Mouse (Mus musculus) liver, embryonic 14.5 days (tissue): ENCODE data around the gene Tbc1d10a. TPM values are rescaled to one million over a fixed set of nuclear protein-coding genes. Genes with fewer than 3 reads are reported as not detected.

Experiments
- ATAC-seq: fragments of 200-750 bp; cut with Nextera tagmentation; 2 replicates; pipeline ENCODE4 v1.8.0; 2017; ENCODE audit warnings: moderate number of reproducible peaks, mild to moderate bottlenecking, moderate library complexity; ENCODE audit not compliant: insufficient read depth
- DNase-seq, 3 experiments: peaks; one replicate each; pipeline ENCODE4 v3.0.0-alpha.2; 2012 to 2013; ENCODE audit warnings: low read depth in 3 of 3, low spot score in 3 of 3
- H3K27ac ChIP-seq: fragments of 300-500 bp; sonication (generic); 2 replicates; pipeline ENCODE4 v1.5.1; 2014; ENCODE audit warnings: moderate library complexity, mild to moderate bottlenecking, control low read depth, inconsistent platforms
- H3K27me3 ChIP-seq: fragments of 300-500 bp; sonication (generic); 2 replicates; pipeline ENCODE4 v1.6.1; 2014; ENCODE audit warnings: mild to moderate bottlenecking, low read length, moderate library complexity; ENCODE audit not compliant: control insufficient read depth, insufficient read depth
- H3K36me3 ChIP-seq: fragments of 300-500 bp; sonication (generic); replicated peaks from 2 replicates; pipeline ENCODE4 v1.6.1; 2014; ENCODE audit warnings: low read depth; ENCODE audit not compliant: control insufficient read depth, insufficient read depth
- H3K4me1 ChIP-seq, 2 experiments: fragments of 200-500 bp in 1 of 2; fragments of 300-500 bp in 1 of 2; sonication (generic) in 1 of 2; replicated peaks; 2 replicates each; pipeline ENCODE4 v1.6.1; 2012 to 2014; ENCODE audit warnings: antibody characterized with exemption in 1 of 2, inconsistent platforms in 1 of 2, low read length in 1 of 2; ENCODE audit not compliant: control insufficient read depth in 2 of 2, insufficient read depth in 2 of 2
- H3K4me2 ChIP-seq: fragments of 300-500 bp; sonication (generic); 2 replicates; pipeline ENCODE4 v1.6.1; 2014; ENCODE audit warnings: low read depth, mild to moderate bottlenecking, control low read depth, moderate library complexity
- H3K4me3 ChIP-seq, 2 experiments: fragments of 200-500 bp in 1 of 2; fragments of 300-500 bp in 1 of 2; sonication (generic) in 1 of 2; 2 replicates each; pipeline ENCODE4 v1.5.1; 2012 to 2014; ENCODE audit warnings: low read depth in 2 of 2, low read length in 2 of 2, mild to moderate bottlenecking in 2 of 2, control low read depth in 1 of 2, inconsistent platforms in 1 of 2, moderate library complexity in 1 of 2; ENCODE audit not compliant: insufficient read depth in 1 of 2
- H3K9ac ChIP-seq: fragments of 300-500 bp; sonication (generic); replicated peaks from 2 replicates; pipeline ENCODE4 v1.6.1; 2014; ENCODE audit warnings: mild to moderate bottlenecking, control low read depth, moderate library complexity
- H3K9me3 ChIP-seq: fragments of 300-500 bp; sonication (generic); 2 replicates; pipeline ENCODE4 v1.6.1; 2016; ENCODE audit warnings: low read length, mixed read lengths; ENCODE audit not compliant: control insufficient read depth
- CTCF ChIP-seq: IDR thresholded peaks from 2 replicates; pipeline ENCODE4 v1.5.1; 2016; ENCODE audit warnings: antibody characterized with exemption, low read depth, control low read depth
- EP300 ChIP-seq: IDR thresholded peaks from 2 replicates; pipeline ENCODE4 v1.6.1; 2016; ENCODE audit warnings: antibody characterized with exemption, low read depth
- WGBS: fragments of 180-500 bp; shearing (Covaris S2); extraction: QIAGEN DNeasy Blood & Tissue Kit; methylation state at CpG from one replicate; pipeline ENCODE4 v1.1.7; 2014; ENCODE audit not compliant: insufficient replicate concordance; 5-methylcytosine and 5-hydroxymethylcytosine counted together
- polyA plus RNA-seq, 2 experiments: library from polyadenylated mRNA; depleted of rRNA in 1 of 2; stranded (reverse) in 1 of 2; unstranded in 1 of 2; fragments of >200 nt; fragmentation: Nextera tagmentation in 1 of 2; extraction: Ambion mirVana in 1 of 2; gene quantifications; 2 replicates each; pipeline versions ENCODE4 v1.2.1 to v1.2.3; 2012 to 2014

The Tbc1d10a gene
- polyA plus RNA-seq, 2 experiments: 2.6 to 6.2 TPM

- no peak overlapping the region for H3K9ac ChIP-seq
- H3K27ac ChIP-seq: no peak overlapping the region
- no peak overlapping the region for H3K4me2 ChIP-seq
- no peaks in the 10 kb centered on the region for H3K27me3 ChIP-seq
- peaks cover 0 to 5% of the 10 kb centered on the region in 2 experiments; a peak in 1 of 4 replicates for H3K4me1 ChIP-seq
- TF ChIP-seq CTCF (no peak), EP300 (no peak)
- no peaks in the 10 kb centered on the region for H3K36me3 ChIP-seq
- no peak for DNase-seq
- no peaks in the 10 kb centered on the region for H3K9me3 ChIP-seq
- WGBS: 71% methylated on average over 2 of the region's 2 CpGs
- ATAC-seq: no peak
- no peak overlapping the region for H3K4me3 ChIP-seq
Measured at GRCm38 (mm10) chr11:4252886-4253285, 66.3 kb downstream of the Tbc1d10a start.

GRCm38 (mm10) chr11:4256846-4257607 lies 70.4 kb downstream of the Tbc1d10a start, which contains the start of gene Lif:
TSS of gene Lif (plus strand) at chr11:4257557.
- no peak for DNase-seq
- no peaks in the 10 kb centered on the region for H3K36me3 ChIP-seq
- no peak within 1 kb of the TSS for H3K4me3 ChIP-seq
- no peak within 1 kb of the TSS for H3K9ac ChIP-seq
- TF ChIP-seq EP300 (no peak), CTCF (no peak)
- H3K27me3 ChIP-seq: no peaks in the 10 kb centered on the region
- no peak for ATAC-seq
- H3K4me1 ChIP-seq: peaks cover 0 to 2% of the 10 kb centered on the region in 2 experiments; a peak in 2 of 4 replicates
- no peak within 1 kb of the TSS for H3K27ac ChIP-seq
- no peak within 1 kb of the TSS; the same call in 1 of the 2 replicates for H3K4me2 ChIP-seq
- 52% methylated on average over 11 of the region's 11 CpGs for WGBS
- no peaks in the 10 kb centered on the region for H3K9me3 ChIP-seq

DNA sequence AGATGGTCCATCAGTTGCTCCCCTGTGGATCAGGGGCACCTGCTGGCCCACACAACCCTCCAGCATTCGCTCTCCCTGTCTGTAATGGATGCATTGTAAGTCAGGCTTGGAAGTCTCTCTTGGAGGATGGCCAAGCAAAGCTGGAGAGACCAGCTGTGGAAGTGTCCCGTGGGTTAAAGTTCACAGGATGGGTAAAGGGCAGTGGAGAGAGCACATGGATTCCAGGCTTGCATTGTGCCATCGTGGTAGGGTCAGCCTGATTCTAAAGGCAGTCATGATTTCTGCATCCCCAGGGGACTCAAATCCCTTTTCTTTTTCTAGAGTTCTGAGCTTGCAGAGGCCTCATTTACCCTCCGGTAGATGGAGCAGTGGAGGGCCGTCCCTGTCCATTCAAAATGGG lies 71.2 kb downstream of the Tbc1d10a start:
- TF ChIP-seq EP300 (no peak), CTCF (no peak)
- 61% methylated on average over 5 of the region's 5 CpGs for WGBS
- H3K4me2 ChIP-seq: no peak overlapping the region
- H3K27ac ChIP-seq: no peak overlapping the region
- H3K9me3 ChIP-seq: no peaks in the 10 kb centered on the region
- no peak overlapping the region for H3K4me3 ChIP-seq
- H3K9ac ChIP-seq: no peak overlapping the region
- DNase-seq: no peak
- peaks cover 0 to 2% of the 10 kb centered on the region in 2 experiments; a peak in 2 of 4 replicates for H3K4me1 ChIP-seq
- H3K27me3 ChIP-seq: no peaks in the 10 kb centered on the region
- no peaks in the 10 kb centered on the region for H3K36me3 ChIP-seq
- no peak for ATAC-seq

- no peaks in the 10 kb centered on the region for H3K9me3 ChIP-seq
- H3K4me2 ChIP-seq: peak overlapping the region; percentile 46
- DNase-seq (peak; percentile 49 to 57 (median 49)), ATAC-seq (peak; percentile 65)
- TF ChIP-seq EP300 (no peak), CTCF (peak; percentile 97)
- H3K27me3 ChIP-seq: no peaks in the 10 kb centered on the region
- no peak overlapping the region for H3K27ac ChIP-seq
- H3K36me3 ChIP-seq: no peaks in the 10 kb centered on the region
- peaks cover 0 to 2% of the 10 kb centered on the region in 2 experiments; a peak in 2 of 4 replicates for H3K4me1 ChIP-seq
- H3K4me3 ChIP-seq: no peak overlapping the region
- H3K9ac ChIP-seq: no peak overlapping the region
- WGBS: 0% methylated on average over 7 of the region's 7 CpGs
Measured at GRCm38 (mm10) chr11:4258657-4259082, 72.1 kb downstream of the Tbc1d10a start.

DNA sequence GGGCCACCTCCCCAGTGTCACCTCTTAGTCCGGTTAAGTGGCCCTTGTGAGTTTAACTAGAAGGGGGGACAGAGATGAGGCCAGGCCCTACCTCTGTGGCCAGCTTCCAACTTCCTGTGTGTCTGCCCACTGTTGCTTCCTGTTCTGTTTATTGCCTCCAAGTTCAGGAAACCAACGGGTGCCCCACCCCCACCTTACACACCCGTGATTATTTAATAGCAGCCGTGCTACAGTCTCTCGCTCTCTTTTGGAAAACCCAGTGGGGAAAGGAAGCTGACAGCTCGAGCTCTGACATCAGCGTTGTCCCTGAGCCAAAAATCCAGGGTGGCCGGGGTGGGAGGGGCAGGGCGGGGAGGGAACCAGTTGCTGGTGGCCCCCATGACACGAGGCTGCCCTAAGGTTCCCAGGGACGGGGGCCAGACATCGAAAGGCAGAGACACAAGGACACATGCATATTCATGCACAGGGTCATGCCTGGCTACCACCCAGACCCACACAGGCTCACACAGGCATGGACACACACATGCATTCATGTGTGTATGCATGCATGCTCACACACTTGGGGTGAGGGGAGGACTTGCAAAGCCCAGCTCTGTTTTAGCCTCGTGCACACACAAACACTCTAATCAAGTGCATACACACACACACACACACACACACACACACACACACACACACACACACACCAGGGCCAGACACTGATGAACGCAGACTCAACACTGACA lies 74.0 kb downstream of the Tbc1d10a start:
- WGBS: 9% methylated on average over 14 of the region's 14 CpGs
- H3K27me3 ChIP-seq: peaks cover 9% of the 10 kb centered on the region
- no peaks in the 10 kb centered on the region for H3K9me3 ChIP-seq
- no peak for DNase-seq
- H3K4me1 ChIP-seq: peaks cover 0 to 2% of the 10 kb centered on the region in 2 experiments; a peak in 2 of 4 replicates
- H3K27ac ChIP-seq: no peak overlapping the region
- no peak overlapping the region for H3K9ac ChIP-seq
- H3K4me3 ChIP-seq: no peak overlapping the region; a peak in 1 of 4 replicates
- TF ChIP-seq CTCF (no peak), EP300 (no peak)
- no peaks in the 10 kb centered on the region for H3K36me3 ChIP-seq
- no peak for ATAC-seq
- H3K4me2 ChIP-seq: peak overlapping the region; percentile 37
